Mouse (Mus musculus) activated CD4-positive, CD25-positive, alpha-beta regulatory T cell, adult 9 weeks (primary cell): ENCODE measurements around the gene Gm6904. TPM values are rescaled to one million over a fixed set of nuclear protein-coding genes. Genes with fewer than 3 reads are reported as not detected.

Experiments
- polyA plus RNA-seq: library from polyadenylated mRNA; unstranded; fragments of 100-300 nt; shearing (Covaris generic); gene quantifications from one replicate; pipeline ENCODE4 v1.2.1, GENCODE M21; 2017

Gene Gm6904
- 10.5 TPM for polyA plus RNA-seq

DNA sequence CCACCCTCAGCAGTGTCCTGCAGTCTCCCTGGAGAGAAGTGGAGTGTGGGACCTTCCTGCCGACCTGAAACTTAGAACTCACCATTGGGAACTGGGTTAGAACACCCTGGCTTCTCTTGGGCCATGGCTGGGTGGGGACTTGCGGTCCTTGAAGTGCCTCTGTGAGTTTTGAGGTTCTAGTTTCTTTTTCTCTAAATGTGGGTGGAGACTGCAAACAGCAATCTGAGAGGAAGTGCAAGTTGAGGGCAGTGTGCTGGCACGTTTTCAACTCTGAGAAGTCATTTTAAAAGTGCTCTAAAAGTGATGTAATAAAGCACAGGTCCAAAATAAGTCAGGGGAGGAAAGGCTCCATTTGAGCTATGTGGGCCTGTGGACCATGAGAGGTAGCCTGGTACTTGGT is at the start of gene Gm6904:
Gene Gm6904, minus strand, starts transcription at position 161 of the 400 bp plus-strand sequence.

DNA sequence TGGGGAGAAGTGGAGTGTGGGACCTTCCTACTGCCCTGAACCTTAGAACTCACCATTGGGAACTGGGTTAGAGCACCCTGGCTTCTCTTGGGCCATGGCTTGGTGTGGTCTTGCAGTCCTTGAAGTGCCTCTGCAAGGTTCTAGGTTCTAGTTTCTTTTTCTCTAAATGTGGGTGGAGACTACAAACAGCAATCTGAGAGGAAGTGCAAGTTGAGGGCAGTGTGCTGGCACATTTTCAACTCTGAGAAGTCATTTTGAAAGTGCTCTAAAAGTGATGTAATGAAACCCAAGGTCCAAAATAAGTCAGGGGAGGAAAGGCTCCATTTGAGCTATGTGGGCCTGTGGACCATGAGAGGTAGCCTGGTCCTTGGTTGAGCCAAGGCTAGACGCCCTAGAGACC is 37.4 kb upstream of the Gm6904 start, which contains the start of gene Phf11a:
Gene Phf11a, minus strand, starts transcription at position 132 of the 400 bp plus-strand sequence.

DNA sequence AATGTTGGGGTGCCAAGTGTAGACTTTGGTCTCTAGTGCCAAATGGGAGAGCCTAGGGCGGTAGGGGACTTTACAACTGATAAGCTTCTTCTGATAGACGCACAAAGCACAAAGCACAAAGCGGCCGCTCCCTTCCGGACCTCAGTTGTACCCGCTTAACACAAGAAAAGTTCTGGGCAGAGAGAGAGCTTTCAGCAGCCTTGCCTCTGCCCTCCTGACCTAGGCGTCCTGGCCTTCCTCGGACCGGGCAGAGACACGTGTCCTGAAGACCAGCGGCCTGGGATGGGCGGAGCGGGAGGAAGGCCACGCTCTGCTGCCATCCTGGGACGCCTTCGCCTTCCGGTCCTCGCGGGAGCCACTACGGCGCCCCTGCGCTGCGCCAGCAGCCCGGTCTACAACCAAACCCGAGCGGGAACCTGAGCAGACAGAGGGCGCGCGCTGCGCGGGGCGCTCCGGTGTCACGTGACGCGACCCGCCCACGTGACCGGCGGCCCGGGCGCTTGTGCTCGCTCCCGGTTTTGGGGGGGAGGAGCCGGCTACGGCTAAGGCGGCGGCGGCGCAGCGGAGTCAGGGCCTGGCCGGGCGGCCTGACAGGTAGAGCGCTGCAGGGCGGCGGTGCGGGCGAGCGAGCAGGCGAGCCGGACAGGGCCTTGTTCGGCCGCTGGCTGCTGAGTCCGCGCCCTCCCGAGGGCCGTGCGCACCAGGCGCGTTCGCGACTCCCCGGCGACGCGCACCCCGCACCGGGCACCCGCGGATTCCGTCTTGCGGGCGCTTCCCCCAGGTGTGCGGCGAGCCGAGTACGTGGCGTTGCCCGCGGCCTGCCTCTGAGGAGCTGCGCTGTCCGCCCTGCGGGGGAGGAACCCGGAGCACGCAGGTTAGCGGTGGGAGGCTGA is 59.1 kb downstream of the Gm6904 start, which contains the start of gene Rcbtb1:
Gene Rcbtb1, plus strand, starts transcription at position 499 of the 893 bp plus-strand sequence.

Other genes with a start within 250 kb of the Gm6904 start
- gene 1700129C05Rik, start 117.3 kb downstream of the Gm6904 start, polyA plus RNA-seq: not detected
- not detected for gene Gm5142, start 81.5 kb downstream of the Gm6904 start, polyA plus RNA-seq
- 21.1 TPM for gene Rcbtb1, start 59.0 kb downstream of the Gm6904 start, polyA plus RNA-seq
- gene Phf11a, start 37.3 kb upstream of the Gm6904 start, polyA plus RNA-seq: 44.9 TPM
- gene Phf11b, start 81.1 kb upstream of the Gm6904 start, polyA plus RNA-seq: 249 TPM
- gene Phf11d, start 105.3 kb upstream of the Gm6904 start, polyA plus RNA-seq: 17.7 TPM
- 27.2 TPM for gene Phf11c, start 135.2 kb upstream of the Gm6904 start, polyA plus RNA-seq
- gene Setdb2, start 180.7 kb upstream of the Gm6904 start, polyA plus RNA-seq: 28.6 TPM
- gene Cab39l, start 180.8 kb upstream of the Gm6904 start, polyA plus RNA-seq: 59.1 TPM